Mouse (Mus musculus) thymus, postnatal 4 days (tissue): ENCODE measurements around the gene Slc48a1.

Experiments used
- DNase-seq: peaks from one replicate; pipeline ENCODE4 v3.0.0; 2021

The Slc48a1 gene

GRCm38 (mm10) chr15:97778311-97779098 lies at the start of gene Slc48a1:
Gene Slc48a1 (plus strand): TSS chr15:97778520.
- no peak for DNase-seq

GRCm38 (mm10) chr15:97728804-97729203 lies 49.5 kb upstream of the Slc48a1 start:
- peak; percentile 44 for DNase-seq

GRCm38 (mm10) chr15:97730365-97730764 lies 48.0 kb upstream of the Slc48a1 start:
- DNase-seq = peak; percentile 45

DNA sequence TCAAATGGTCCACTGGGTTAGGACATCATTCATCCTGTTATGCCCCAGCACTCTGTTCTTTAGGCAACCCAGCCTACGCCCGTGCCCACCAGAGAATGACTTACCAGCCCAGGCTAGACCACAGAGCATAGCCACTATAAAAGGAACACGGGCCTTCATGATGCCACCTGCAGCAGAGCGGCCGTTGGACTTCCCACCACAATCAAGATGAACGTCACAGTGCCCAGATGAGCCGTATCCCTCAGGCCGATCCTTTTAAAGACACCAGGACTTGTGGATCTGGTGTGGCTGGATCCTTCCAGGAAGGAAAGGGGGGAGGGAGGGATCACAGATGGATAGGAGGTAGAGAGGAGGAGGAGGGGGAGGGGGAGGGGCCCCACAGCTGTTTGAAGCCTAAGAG lies 47.2 kb upstream of the Slc48a1 start, which contains the start of gene Endou:
Gene Endou (minus strand): TSS at position 229 of the 400 bp plus-strand sequence.
- peak; percentile 68 for DNase-seq

DNA sequence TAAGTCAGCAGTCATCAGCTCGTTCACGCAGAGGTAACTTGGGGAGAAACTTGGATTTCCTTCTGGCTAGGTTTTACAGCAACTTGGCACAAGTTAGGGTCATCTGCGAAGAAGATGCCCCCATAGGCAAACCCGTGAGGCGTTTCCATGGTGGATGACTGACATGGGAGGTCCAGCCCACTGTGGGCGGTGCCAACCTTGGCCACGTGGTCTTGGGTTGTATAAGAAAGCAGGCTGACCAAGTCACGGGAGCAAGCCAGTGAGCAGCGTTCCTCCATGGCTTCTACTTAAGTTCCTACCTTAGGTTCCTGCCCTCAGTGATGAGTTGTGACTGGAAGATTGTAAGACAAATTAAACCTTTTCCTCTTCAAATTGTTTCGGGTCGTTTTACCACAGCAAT lies 46.3 kb upstream of the Slc48a1 start:
- peak; percentile 45 for DNase-seq

DNA sequence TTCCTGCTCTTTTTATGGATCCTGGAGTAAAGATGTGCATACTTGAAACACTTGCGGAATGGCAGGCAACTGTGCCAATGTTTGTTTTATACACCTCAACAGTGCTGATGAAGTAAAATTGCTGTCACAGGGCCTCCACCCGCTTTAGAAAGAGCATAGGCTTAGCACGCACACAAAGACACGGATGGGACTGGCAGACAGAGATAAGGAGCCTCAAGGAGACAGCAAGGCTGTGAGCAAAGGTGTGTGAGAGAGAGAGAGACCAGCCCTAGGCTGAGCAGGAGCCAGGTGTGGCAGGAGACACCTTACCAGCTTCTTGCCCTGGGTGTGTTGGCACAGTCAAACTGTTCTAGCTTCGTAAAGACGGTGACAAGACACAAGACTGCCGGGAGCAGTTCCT lies 39.4 kb upstream of the Slc48a1 start:
- DNase-seq = no peak

- DNase-seq = no peak
Measured at GRCm38 (mm10) chr15:97740283-97740732, 38.0 kb upstream of the Slc48a1 start.

GRCm38 (mm10) chr15:97741662-97742061 lies 36.7 kb upstream of the Slc48a1 start:
- DNase-seq = peak; percentile 56

- DNase-seq = no peak
Measured at GRCm38 (mm10) chr15:97742074-97742473, 36.2 kb upstream of the Slc48a1 start.

DNA sequence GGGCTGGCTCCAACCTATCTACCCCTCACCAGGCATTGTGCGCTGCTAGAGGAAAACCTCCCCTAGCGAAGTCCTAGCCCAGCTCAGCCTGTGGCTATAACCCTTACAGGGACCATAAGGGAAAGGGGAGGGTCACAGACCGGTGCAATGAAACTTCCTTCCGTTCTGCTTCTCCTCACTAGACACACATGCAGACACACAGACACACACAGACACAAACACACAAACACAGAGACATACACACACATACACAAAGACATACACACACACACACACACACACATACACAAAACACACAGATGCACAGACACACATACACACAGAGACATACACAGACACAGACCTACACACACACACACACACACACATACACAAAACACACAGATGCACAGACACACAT lies 35.7 kb upstream of the Slc48a1 start:
- no peak for DNase-seq

DNA sequence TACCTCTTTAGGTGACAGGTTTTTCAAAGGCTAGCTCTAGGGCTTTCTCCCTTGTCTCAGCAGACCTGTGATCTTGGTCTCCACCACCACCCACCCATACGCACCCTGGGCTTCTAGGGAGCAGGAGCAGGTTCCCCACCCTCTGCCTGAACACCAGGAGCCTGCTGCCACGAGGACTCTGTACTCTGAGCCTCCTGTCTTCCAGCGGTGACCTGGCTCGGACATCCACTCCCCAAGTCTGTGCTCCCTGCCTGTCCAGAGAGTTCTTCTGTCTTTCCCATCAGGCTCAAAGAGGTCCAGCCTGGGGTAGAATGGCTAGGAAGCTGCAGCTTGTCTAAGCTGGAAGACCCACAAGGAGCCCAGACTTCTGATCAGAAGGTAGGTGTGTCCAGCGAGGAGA lies 35.1 kb upstream of the Slc48a1 start:
- no peak for DNase-seq

DNA sequence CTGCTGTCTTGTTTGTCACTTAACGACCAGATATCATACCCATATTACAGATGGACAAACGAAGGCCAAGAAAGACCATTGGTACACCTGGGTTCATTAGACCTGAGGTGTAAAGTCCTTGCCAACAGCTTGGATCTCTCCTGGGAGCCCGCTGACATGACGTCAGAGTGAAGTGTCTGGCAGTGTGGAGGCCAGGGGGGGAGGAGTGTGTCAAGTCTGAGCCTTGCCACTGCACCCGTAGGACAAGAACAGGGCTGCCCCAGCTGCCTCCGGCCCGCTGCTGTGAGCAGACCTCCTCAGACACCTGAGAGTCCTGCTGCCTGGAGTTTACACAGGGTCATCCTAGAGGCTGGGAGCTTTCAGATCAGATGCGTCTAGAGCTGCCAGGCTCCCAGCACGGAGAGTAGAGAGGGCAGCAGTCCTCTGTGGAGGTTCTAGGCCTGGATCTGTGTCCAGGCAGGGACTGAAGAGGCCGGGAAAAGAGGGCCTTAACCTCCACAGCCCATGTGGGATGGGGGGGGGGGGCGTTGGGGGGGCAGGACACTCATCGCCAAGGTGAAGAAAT lies 34.3 kb upstream of the Slc48a1 start:
- DNase-seq = no peak

GRCm38 (mm10) chr15:97744930-97745329 lies 33.4 kb upstream of the Slc48a1 start:
- DNase-seq = peak; percentile 73

DNA sequence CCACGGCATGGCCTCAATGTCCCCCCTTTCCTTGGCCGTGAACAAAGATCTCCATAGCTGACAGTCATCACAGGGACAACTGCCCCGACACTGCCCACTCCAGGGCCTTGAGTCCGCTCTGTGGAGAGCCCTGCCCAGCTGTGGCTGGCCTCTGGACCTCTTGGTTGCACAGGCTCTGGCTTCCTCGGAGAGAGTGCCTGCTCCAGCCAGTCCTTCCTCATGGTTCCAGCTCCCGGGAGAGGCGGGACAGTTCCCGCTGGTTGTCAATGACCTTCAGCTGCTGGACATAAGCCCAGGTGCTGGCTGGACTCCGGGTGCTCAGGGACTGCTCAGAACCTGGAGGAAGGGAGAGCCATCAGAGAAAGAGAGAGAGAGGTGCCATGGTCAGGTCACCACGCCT lies 33.0 kb upstream of the Slc48a1 start:
- DNase-seq = no peak

DNA sequence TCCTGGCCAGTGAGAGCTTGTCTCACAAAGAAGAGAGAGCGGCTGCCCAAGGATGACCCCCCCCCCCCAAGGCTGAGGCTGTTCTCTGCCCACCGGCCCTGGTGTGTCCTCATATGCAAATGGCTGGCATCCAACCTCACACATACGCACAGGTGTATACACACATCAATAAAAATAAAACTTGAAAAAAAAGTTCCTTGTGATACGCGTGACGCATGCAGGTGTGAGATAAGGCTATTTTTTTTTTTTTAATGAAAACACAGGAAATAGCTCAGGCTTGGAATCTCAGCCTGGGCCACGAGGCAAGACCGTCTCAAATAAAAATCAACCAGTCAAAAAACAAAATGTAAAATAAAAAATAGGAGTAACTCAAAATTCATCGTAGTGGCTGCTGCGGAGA lies 32.0 kb upstream of the Slc48a1 start:
- no peak for DNase-seq

- DNase-seq = no peak
Measured at GRCm38 (mm10) chr15:97746748-97747147, 31.6 kb upstream of the Slc48a1 start.

- DNase-seq = no peak
Measured at GRCm38 (mm10) chr15:97747486-97747885, 30.8 kb upstream of the Slc48a1 start.

DNA sequence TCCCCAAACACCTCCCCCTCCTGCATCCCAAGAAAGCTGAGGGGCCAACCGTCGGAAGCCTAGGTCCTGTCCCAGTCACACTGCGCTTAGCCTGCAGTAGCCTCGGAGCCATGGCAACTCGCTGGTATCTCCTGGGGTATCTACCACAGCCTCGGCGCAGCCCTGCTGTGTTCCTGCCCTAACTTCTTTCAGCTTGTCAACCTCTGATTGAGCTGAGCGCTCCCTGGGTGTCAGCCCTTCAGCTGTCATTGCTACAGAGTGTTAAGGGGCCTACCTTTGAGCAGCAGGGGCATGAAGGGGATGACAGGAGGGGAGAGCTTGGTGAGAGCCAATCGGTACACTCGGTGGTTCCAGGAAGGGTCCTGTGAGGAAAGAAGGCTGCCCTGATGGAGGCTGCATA lies 30.0 kb upstream of the Slc48a1 start:
- DNase-seq = peak; percentile 82

GRCm38 (mm10) chr15:97748964-97749363 lies 29.4 kb upstream of the Slc48a1 start:
- DNase-seq = no peak

GRCm38 (mm10) chr15:97749397-97749796 lies 28.9 kb upstream of the Slc48a1 start:
- DNase-seq = no peak

- DNase-seq = peak; percentile 72
Measured at GRCm38 (mm10) chr15:97749841-97750240, 28.5 kb upstream of the Slc48a1 start.

- peak; percentile 78 for DNase-seq
Measured at GRCm38 (mm10) chr15:97750697-97751096, 27.6 kb upstream of the Slc48a1 start.

DNA sequence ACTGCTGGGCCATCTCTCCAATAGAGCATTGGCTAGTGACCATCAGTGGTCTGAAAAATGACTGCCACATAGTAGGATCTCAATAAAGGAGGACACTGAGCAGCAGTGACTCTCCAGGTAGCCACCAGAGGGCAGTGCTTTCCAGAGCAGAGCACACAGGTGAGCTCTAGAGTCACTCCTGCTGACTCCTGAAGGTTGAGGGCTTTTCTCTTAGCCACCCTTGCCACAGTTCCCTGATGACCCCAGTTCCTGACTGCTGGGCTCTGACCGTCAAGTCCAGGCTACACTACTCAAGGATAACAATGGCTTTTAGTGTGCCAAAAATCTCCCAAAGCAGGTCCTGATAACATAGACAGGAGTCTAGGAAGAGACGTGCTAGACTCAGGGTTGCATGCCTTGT lies 26.6 kb upstream of the Slc48a1 start:
- peak; percentile 81 for DNase-seq

- DNase-seq = no peak
Measured at GRCm38 (mm10) chr15:97752491-97752890, 25.8 kb upstream of the Slc48a1 start.

- no peak for DNase-seq
Measured at GRCm38 (mm10) chr15:97754476-97754875, 23.8 kb upstream of the Slc48a1 start.
